Mouse (Mus musculus) CH12.LX (cell line): ENCODE measurements at regions not wholly inside any gene's neighbourhood (a gene's known extent, or its start where the extent isn't known, plus 50 kb on each side); places are given as distances from the start of the nearest gene placed in this dataset.

Experiments
- DNase-seq: peaks from one replicate; pipeline ENCODE4 v3.0.0-alpha.2; 2013; ENCODE audit errors: extremely low read depth
- H3K27ac ChIP-seq: 2 replicates; pipeline ENCODE4 v1.5.1; 2012; ENCODE audit warnings: low read depth, mild to moderate bottlenecking, control low read depth, moderate library complexity; ENCODE audit not compliant: insufficient read depth
- H3K27me3 ChIP-seq: replicated peaks from 2 replicates; pipeline ENCODE3; 2012; ENCODE audit warnings: inconsistent platforms
- H3K36me3 ChIP-seq, 2 experiments: replicated peaks in 1 of 2; 2 replicates each; pipeline versions ENCODE3 to v1.6.1; 2012; ENCODE audit warnings: inconsistent platforms in 1 of 2, low read length in 1 of 2, mild to moderate bottlenecking in 1 of 2, mixed read lengths in 1 of 2, moderate library complexity in 1 of 2; ENCODE audit not compliant: control insufficient read depth in 1 of 2, insufficient read depth in 1 of 2
- H3K4me1 ChIP-seq, 2 experiments: 2 replicates each; pipeline ENCODE4 v1.6.1; 2012; ENCODE audit warnings: inconsistent platforms in 1 of 2, moderate library complexity in 1 of 2; ENCODE audit not compliant: insufficient read depth in 2 of 2, control insufficient read depth in 1 of 2
- H3K4me2 ChIP-seq: 2 replicates; pipeline ENCODE4 v1.6.1; 2012; ENCODE audit warnings: low read depth, mild to moderate bottlenecking, control low read depth; ENCODE audit not compliant: poor library complexity, insufficient read depth, severe bottlenecking
- H3K4me3 ChIP-seq, 3 experiments: fragments of 150-350 bp in 1 of 3; sonication (generic) in 1 of 3; replicated peaks in 1 of 3; 2 replicates each; pipeline versions ENCODE3 to v1.5.1; 2011 to 2012; ENCODE audit warnings: low read depth in 2 of 3, low read length in 2 of 3, mild to moderate bottlenecking in 2 of 3, moderate library complexity in 2 of 3, control low read depth in 1 of 3, improper control_type of control experiment in 1 of 3, inconsistent platforms in 1 of 3, mixed read lengths in 1 of 3; ENCODE audit not compliant: poor library complexity in 1 of 3
- H3K79me2 ChIP-seq: replicated peaks from 2 replicates; pipeline ENCODE4 v1.6.1; 2012; ENCODE audit warnings: mild to moderate bottlenecking, moderate library complexity; ENCODE audit not compliant: control insufficient read depth, poor library complexity, insufficient read depth, severe bottlenecking; ENCODE audit errors: extremely low read depth
- H3K9ac ChIP-seq: 2 replicates; pipeline ENCODE4 v1.6.1; 2012; ENCODE audit warnings: low read depth, mild to moderate bottlenecking, control low read depth, moderate library complexity; ENCODE audit not compliant: insufficient read depth
- H3K9me3 ChIP-seq: replicated peaks from 2 replicates; pipeline ENCODE3; 2012; ENCODE audit warnings: low read length, inconsistent platforms, mixed read lengths
- BHLHE40 ChIP-seq: IDR thresholded peaks from 2 replicates; pipeline ENCODE4 v1.6.1; 2011; ENCODE audit warnings: mild to moderate bottlenecking, low read depth, low read length, improper control_type of control experiment
- CHD2 ChIP-seq: IDR thresholded peaks from 2 replicates; pipeline ENCODE4 v1.6.1; 2011; ENCODE audit warnings: low read length, improper control_type of control experiment
- CTCF ChIP-seq, 2 experiments: IDR thresholded peaks in 1 of 2; conservative IDR thresholded peaks in 1 of 2; 2 replicates each; pipeline ENCODE4 v1.5.1; 2011 to 2012; ENCODE audit warnings: low read depth in 2 of 2, low read length in 2 of 2, improper control_type of control experiment in 1 of 2, inconsistent platforms in 1 of 2, mild to moderate bottlenecking in 1 of 2, moderate library complexity in 1 of 2
- E2F4 ChIP-seq: IDR thresholded peaks from 2 replicates; pipeline ENCODE4 v1.6.1; 2011; ENCODE audit warnings: low read depth, low read length, improper control_type of control experiment; ENCODE audit not compliant: insufficient replicate concordance
- ELF1 ChIP-seq: IDR thresholded peaks from 2 replicates; pipeline ENCODE4 v1.6.1; 2014; ENCODE audit warnings: low read depth, mild to moderate bottlenecking, inconsistent platforms, low read length, improper control_type of control experiment
- EP300 ChIP-seq: IDR thresholded peaks from 2 replicates; pipeline ENCODE4 v1.6.1; 2011; ENCODE audit warnings: low read length, improper control_type of control experiment
- ETS1 ChIP-seq: conservative IDR thresholded peaks from 2 replicates; pipeline ENCODE4 v1.6.1; 2012; ENCODE audit warnings: low read depth, mild to moderate bottlenecking, inconsistent platforms, low read length, improper control_type of control experiment, moderate library complexity
- HCFC1 ChIP-seq: IDR thresholded peaks from 2 replicates; pipeline ENCODE4 v1.6.1; 2012; ENCODE audit warnings: low read depth, mild to moderate bottlenecking, inconsistent platforms, low read length, improper control_type of control experiment
- IRF4 ChIP-seq: IDR thresholded peaks from 2 replicates; pipeline ENCODE4 v1.6.1; 2014; ENCODE audit warnings: low read depth, mild to moderate bottlenecking, inconsistent platforms, low read length, improper control_type of control experiment
- JUND ChIP-seq: conservative IDR thresholded peaks from 2 replicates; pipeline ENCODE4 v1.6.1; 2011; ENCODE audit warnings: low read depth, low read length, improper control_type of control experiment
- MAZ ChIP-seq: IDR thresholded peaks from 2 replicates; pipeline ENCODE4 v1.6.1; 2012; ENCODE audit warnings: low read depth, mild to moderate bottlenecking, inconsistent platforms, low read length, improper control_type of control experiment, moderate library complexity
- MEF2A ChIP-seq: IDR thresholded peaks from 2 replicates; pipeline ENCODE4 v1.6.1; 2014; ENCODE audit warnings: low read depth, mild to moderate bottlenecking, inconsistent platforms, low read length, improper control_type of control experiment, borderline replicate concordance
- MXI1 ChIP-seq: IDR thresholded peaks from 2 replicates; pipeline ENCODE4 v1.6.1; 2011; ENCODE audit warnings: mild to moderate bottlenecking, low read depth, low read length, improper control_type of control experiment
- MYC ChIP-seq: IDR thresholded peaks from 2 replicates; pipeline ENCODE4 v1.6.1; 2011; ENCODE audit warnings: low read depth, mild to moderate bottlenecking, improper control_type of control experiment, low read length
- NRF1 ChIP-seq: IDR thresholded peaks from 2 replicates; pipeline ENCODE4 v1.6.1; 2014; ENCODE audit warnings: low read depth, mild to moderate bottlenecking, inconsistent platforms, low read length, improper control_type of control experiment, moderate library complexity
- PAX5 ChIP-seq: IDR thresholded peaks from 2 replicates; pipeline ENCODE4 v1.6.1; 2012; ENCODE audit warnings: low read length, inconsistent platforms, mixed read lengths
- POLR2A ChIP-seq: IDR thresholded peaks from 2 replicates; pipeline ENCODE4 v1.6.1; 2011; ENCODE audit warnings: low read depth, mild to moderate bottlenecking, improper control_type of control experiment, low read length
- POLR2AphosphoS2 ChIP-seq: IDR thresholded peaks from 2 replicates; pipeline ENCODE4 v1.6.1; 2011; ENCODE audit warnings: low read depth, low read length, improper control_type of control experiment
- RCOR1 ChIP-seq: conservative IDR thresholded peaks from 2 replicates; pipeline ENCODE4 v1.6.1; 2012; ENCODE audit warnings: low read depth, mild to moderate bottlenecking, inconsistent platforms, low read length, improper control_type of control experiment
- SMC3 ChIP-seq: IDR thresholded peaks from 2 replicates; pipeline ENCODE4 v1.6.1; 2011; ENCODE audit warnings: low read depth, low read length, improper control_type of control experiment
- TBP ChIP-seq: conservative IDR thresholded peaks from 2 replicates; pipeline ENCODE4 v1.6.1; 2011; ENCODE audit warnings: low read depth, low read length, improper control_type of control experiment
- USF1 ChIP-seq: IDR thresholded peaks from 2 replicates; pipeline ENCODE4 v1.6.1; 2014; ENCODE audit warnings: low read depth, mild to moderate bottlenecking, inconsistent platforms, low read length, improper control_type of control experiment
- USF2 ChIP-seq: conservative IDR thresholded peaks from 2 replicates; pipeline ENCODE4 v1.6.1; 2011; ENCODE audit warnings: low read depth, low read length, improper control_type of control experiment
- ZMIZ1 ChIP-seq: IDR thresholded peaks from 2 replicates; pipeline ENCODE4 v1.6.1; 2012; ENCODE audit warnings: low read depth, mild to moderate bottlenecking, inconsistent platforms, low read length, improper control_type of control experiment
- dilution Hi-C: fragments of 300-500 bp; cut with MboI; formaldehyde crosslinking; loops from 2 replicates; pipeline ENCODE4 v1.14.3; 2020; ENCODE audit warnings: low sequenced_read_pairs; ENCODE audit not compliant: extremely low pct_unique_long_range_greater_than_20kb, extremely low pct_ligation_motif_present
- in situ Hi-C: fragments of 300-500 bp; cut with MboI; formaldehyde crosslinking; loops from 3 replicates; pipeline ENCODE4 v1.14.3; 2019; ENCODE audit warnings: low sequenced_read_pairs, low pct_ligation_motif_present, low pct_unique_long_range_greater_than_20kb, mixed read lengths

- H3K27ac ChIP-seq = no peak overlapping the region
- no peaks in the 10 kb centered on the region for H3K79me2 ChIP-seq
- dilution Hi-C loops (no loop called here), in situ Hi-C loops (no loop called here)
- DNase-seq = no peak
- H3K36me3 ChIP-seq = peaks cover 0 to 5% of the 10 kb centered on the region in 2 experiments
- no peaks in the 10 kb centered on the region for H3K9me3 ChIP-seq
- no peaks in the 10 kb centered on the region for H3K27me3 ChIP-seq
- no peaks in the 10 kb centered on the region for H3K4me1 ChIP-seq
- TF ChIP-seq USF2 (no peak), USF1 (no peak), CHD2 (no peak), ELF1 (no peak), MAZ (no peak), NRF1 (no peak), EP300 (no peak), CTCF (conservative IDR thresholded peaks at IDR 0.05 in 1 of 2, IDR thresholded peaks at IDR 0.05 in 1 of 2; ENCODE audit: low read depth in 2 of 2, low read length in 2 of 2) (no peak), MYC (no peak), HCFC1 (no peak)
- H3K4me3 ChIP-seq = no peak overlapping the region
- no peak overlapping the region for H3K4me2 ChIP-seq
- H3K9ac ChIP-seq = no peak overlapping the region
Measured at GRCm38 (mm10) chr13:107720874-107721574, 323.2 kb upstream of the Smim15 start.

- H3K4me1 ChIP-seq = no peaks in the 10 kb centered on the region
- no peak for TF ChIP-seq RCOR1
- no peak for TF ChIP-seq PAX5
- TF ChIP-seq SMC3 = no peak
- TF ChIP-seq POLR2AphosphoS2 = no peak
- no peak for TF ChIP-seq HCFC1
- no peak for TF ChIP-seq TBP
- TF ChIP-seq BHLHE40 = no peak
- TF ChIP-seq POLR2A = no peak
- no peak for TF ChIP-seq ZMIZ1
- no peak for TF ChIP-seq NRF1
- no peak for TF ChIP-seq CHD2
- TF ChIP-seq E2F4 = no peak
- no peak for TF ChIP-seq ETS1
- no peak for TF ChIP-seq MXI1
- TF ChIP-seq EP300 = no peak
- no peak for TF ChIP-seq MEF2A
- TF ChIP-seq IRF4 = no peak
- TF ChIP-seq MYC = no peak
- TF ChIP-seq JUND = no peak
- TF ChIP-seq, all 38 proteins: peak for 0
- in situ Hi-C loops = no loop called here
Measured at GRCm38 (mm10) chr13:107718973-107719620, 325.1 kb upstream of the Smim15 start.

More at GRCm38 (mm10) chr13:107718973-107719620, 325.1 kb upstream of the Smim15 start:
- no peak overlapping the region for H3K27ac ChIP-seq
- dilution Hi-C loops = no loop called here
- no peak overlapping the region for H3K4me3 ChIP-seq
- DNase-seq = no peak
- H3K4me2 ChIP-seq = no peak overlapping the region
- no peaks in the 10 kb centered on the region for H3K9me3 ChIP-seq
- no peaks in the 10 kb centered on the region for H3K36me3 ChIP-seq
- no peaks in the 10 kb centered on the region for H3K79me2 ChIP-seq
- no peaks in the 10 kb centered on the region for H3K27me3 ChIP-seq
- no peak overlapping the region for H3K9ac ChIP-seq
